Mouse (Mus musculus) CH12.LX (cell line): ENCODE results near the gene Luc7l3. TPM values are rescaled to one million over a fixed set of nuclear protein-coding genes. Genes with fewer than 3 reads are reported as not detected.

ENCODE experiments used
- DNase-seq: peaks from one replicate; pipeline ENCODE4 v3.0.0-alpha.2; 2013; ENCODE audit errors: extremely low read depth
- H3K27ac ChIP-seq: 2 replicates; pipeline ENCODE4 v1.5.1; 2012; ENCODE audit warnings: low read depth, mild to moderate bottlenecking, control low read depth, moderate library complexity; ENCODE audit not compliant: insufficient read depth
- H3K27me3 ChIP-seq: replicated peaks from 2 replicates; pipeline ENCODE3; 2012; ENCODE audit warnings: inconsistent platforms
- H3K36me3 ChIP-seq, 2 experiments: replicated peaks in 1 of 2; 2 replicates each; pipeline versions ENCODE3 to v1.6.1; 2012; ENCODE audit warnings: inconsistent platforms in 1 of 2, low read length in 1 of 2, mild to moderate bottlenecking in 1 of 2, mixed read lengths in 1 of 2, moderate library complexity in 1 of 2; ENCODE audit not compliant: control insufficient read depth in 1 of 2, insufficient read depth in 1 of 2
- H3K4me1 ChIP-seq, 2 experiments: 2 replicates each; pipeline ENCODE4 v1.6.1; 2012; ENCODE audit warnings: inconsistent platforms in 1 of 2, moderate library complexity in 1 of 2; ENCODE audit not compliant: insufficient read depth in 2 of 2, control insufficient read depth in 1 of 2
- H3K4me2 ChIP-seq: 2 replicates; pipeline ENCODE4 v1.6.1; 2012; ENCODE audit warnings: low read depth, mild to moderate bottlenecking, control low read depth; ENCODE audit not compliant: poor library complexity, insufficient read depth, severe bottlenecking
- H3K4me3 ChIP-seq, 3 experiments: fragments of 150-350 bp in 1 of 3; sonication (generic) in 1 of 3; replicated peaks in 1 of 3; 2 replicates each; pipeline versions ENCODE3 to v1.5.1; 2011 to 2012; ENCODE audit warnings: low read depth in 2 of 3, low read length in 2 of 3, mild to moderate bottlenecking in 2 of 3, moderate library complexity in 2 of 3, control low read depth in 1 of 3, improper control_type of control experiment in 1 of 3, inconsistent platforms in 1 of 3, mixed read lengths in 1 of 3; ENCODE audit not compliant: poor library complexity in 1 of 3
- H3K79me2 ChIP-seq: replicated peaks from 2 replicates; pipeline ENCODE4 v1.6.1; 2012; ENCODE audit warnings: mild to moderate bottlenecking, moderate library complexity; ENCODE audit not compliant: control insufficient read depth, poor library complexity, insufficient read depth, severe bottlenecking; ENCODE audit errors: extremely low read depth
- H3K9ac ChIP-seq: 2 replicates; pipeline ENCODE4 v1.6.1; 2012; ENCODE audit warnings: low read depth, mild to moderate bottlenecking, control low read depth, moderate library complexity; ENCODE audit not compliant: insufficient read depth
- H3K9me3 ChIP-seq: replicated peaks from 2 replicates; pipeline ENCODE3; 2012; ENCODE audit warnings: low read length, inconsistent platforms, mixed read lengths
- BHLHE40 ChIP-seq: IDR thresholded peaks from 2 replicates; pipeline ENCODE4 v1.6.1; 2011; ENCODE audit warnings: mild to moderate bottlenecking, low read depth, low read length, improper control_type of control experiment
- CHD2 ChIP-seq: IDR thresholded peaks from 2 replicates; pipeline ENCODE4 v1.6.1; 2011; ENCODE audit warnings: low read length, improper control_type of control experiment
- CTCF ChIP-seq, 2 experiments: IDR thresholded peaks in 1 of 2; conservative IDR thresholded peaks in 1 of 2; 2 replicates each; pipeline ENCODE4 v1.5.1; 2011 to 2012; ENCODE audit warnings: low read depth in 2 of 2, low read length in 2 of 2, improper control_type of control experiment in 1 of 2, inconsistent platforms in 1 of 2, mild to moderate bottlenecking in 1 of 2, moderate library complexity in 1 of 2
- E2F4 ChIP-seq: IDR thresholded peaks from 2 replicates; pipeline ENCODE4 v1.6.1; 2011; ENCODE audit warnings: low read depth, low read length, improper control_type of control experiment; ENCODE audit not compliant: insufficient replicate concordance
- ELF1 ChIP-seq: IDR thresholded peaks from 2 replicates; pipeline ENCODE4 v1.6.1; 2014; ENCODE audit warnings: low read depth, mild to moderate bottlenecking, inconsistent platforms, low read length, improper control_type of control experiment
- EP300 ChIP-seq: IDR thresholded peaks from 2 replicates; pipeline ENCODE4 v1.6.1; 2011; ENCODE audit warnings: low read length, improper control_type of control experiment
- ETS1 ChIP-seq: conservative IDR thresholded peaks from 2 replicates; pipeline ENCODE4 v1.6.1; 2012; ENCODE audit warnings: low read depth, mild to moderate bottlenecking, inconsistent platforms, low read length, improper control_type of control experiment, moderate library complexity
- GABPA ChIP-seq: IDR thresholded peaks from 2 replicates; pipeline ENCODE4 v1.6.1; 2012; ENCODE audit warnings: low read depth, low read length, improper control_type of control experiment, inconsistent platforms; ENCODE audit not compliant: insufficient replicate concordance
- JUND ChIP-seq: conservative IDR thresholded peaks from 2 replicates; pipeline ENCODE4 v1.6.1; 2011; ENCODE audit warnings: low read depth, low read length, improper control_type of control experiment
- KAT2A ChIP-seq: IDR thresholded peaks from 2 replicates; pipeline ENCODE4 v1.6.1; 2012; ENCODE audit warnings: low read length, improper control_type of control experiment, inconsistent platforms; ENCODE audit not compliant: insufficient replicate concordance
- MAFK ChIP-seq: IDR thresholded peaks from 2 replicates; pipeline ENCODE4 v1.6.1; 2011; ENCODE audit warnings: low read length, improper control_type of control experiment; ENCODE audit not compliant: insufficient replicate concordance
- MAX ChIP-seq: IDR thresholded peaks from 2 replicates; pipeline ENCODE4 v1.6.1; 2011; ENCODE audit warnings: low read length, improper control_type of control experiment
- MAZ ChIP-seq: IDR thresholded peaks from 2 replicates; pipeline ENCODE4 v1.6.1; 2012; ENCODE audit warnings: low read depth, mild to moderate bottlenecking, inconsistent platforms, low read length, improper control_type of control experiment, moderate library complexity
- MXI1 ChIP-seq: IDR thresholded peaks from 2 replicates; pipeline ENCODE4 v1.6.1; 2011; ENCODE audit warnings: mild to moderate bottlenecking, low read depth, low read length, improper control_type of control experiment
- NELFE ChIP-seq: IDR thresholded peaks from 2 replicates; pipeline ENCODE4 v1.6.1; 2011; ENCODE audit warnings: low read depth, low read length, improper control_type of control experiment
- NRF1 ChIP-seq: IDR thresholded peaks from 2 replicates; pipeline ENCODE4 v1.6.1; 2014; ENCODE audit warnings: low read depth, mild to moderate bottlenecking, inconsistent platforms, low read length, improper control_type of control experiment, moderate library complexity
- PAX5 ChIP-seq: IDR thresholded peaks from 2 replicates; pipeline ENCODE4 v1.6.1; 2012; ENCODE audit warnings: low read length, inconsistent platforms, mixed read lengths
- POLR2A ChIP-seq: IDR thresholded peaks from 2 replicates; pipeline ENCODE4 v1.6.1; 2011; ENCODE audit warnings: low read depth, mild to moderate bottlenecking, improper control_type of control experiment, low read length
- POLR2AphosphoS2 ChIP-seq: IDR thresholded peaks from 2 replicates; pipeline ENCODE4 v1.6.1; 2011; ENCODE audit warnings: low read depth, low read length, improper control_type of control experiment
- RAD21 ChIP-seq: IDR thresholded peaks from 2 replicates; pipeline ENCODE4 v1.6.1; 2011; ENCODE audit warnings: low read depth, mild to moderate bottlenecking, low read length, improper control_type of control experiment, moderate library complexity
- RCOR1 ChIP-seq: conservative IDR thresholded peaks from 2 replicates; pipeline ENCODE4 v1.6.1; 2012; ENCODE audit warnings: low read depth, mild to moderate bottlenecking, inconsistent platforms, low read length, improper control_type of control experiment
- SMC3 ChIP-seq: IDR thresholded peaks from 2 replicates; pipeline ENCODE4 v1.6.1; 2011; ENCODE audit warnings: low read depth, low read length, improper control_type of control experiment
- TCF12 ChIP-seq: IDR thresholded peaks from 2 replicates; pipeline ENCODE4 v1.6.1; 2014; ENCODE audit warnings: low read depth, mild to moderate bottlenecking, inconsistent platforms, low read length, improper control_type of control experiment
- UBTF ChIP-seq: IDR thresholded peaks from 2 replicates; pipeline ENCODE4 v1.6.1; 2012; ENCODE audit warnings: low read depth, mild to moderate bottlenecking, inconsistent platforms, low read length, improper control_type of control experiment, moderate library complexity
- USF1 ChIP-seq: IDR thresholded peaks from 2 replicates; pipeline ENCODE4 v1.6.1; 2014; ENCODE audit warnings: low read depth, mild to moderate bottlenecking, inconsistent platforms, low read length, improper control_type of control experiment
- USF2 ChIP-seq: conservative IDR thresholded peaks from 2 replicates; pipeline ENCODE4 v1.6.1; 2011; ENCODE audit warnings: low read depth, low read length, improper control_type of control experiment
- ZC3H11A ChIP-seq: IDR thresholded peaks from 2 replicates; pipeline ENCODE4 v1.6.1; 2012; ENCODE audit warnings: low read depth, mild to moderate bottlenecking, inconsistent platforms, low read length, improper control_type of control experiment
- ZMIZ1 ChIP-seq: IDR thresholded peaks from 2 replicates; pipeline ENCODE4 v1.6.1; 2012; ENCODE audit warnings: low read depth, mild to moderate bottlenecking, inconsistent platforms, low read length, improper control_type of control experiment
- ZNF384 ChIP-seq: IDR thresholded peaks from 2 replicates; pipeline ENCODE4 v1.6.1; 2012; ENCODE audit warnings: low read depth, low read length, improper control_type of control experiment, inconsistent platforms
- dilution Hi-C: fragments of 300-500 bp; cut with MboI; formaldehyde crosslinking; loops from 2 replicates; pipeline ENCODE4 v1.14.3; 2020; ENCODE audit warnings: low sequenced_read_pairs; ENCODE audit not compliant: extremely low pct_unique_long_range_greater_than_20kb, extremely low pct_ligation_motif_present
- in situ Hi-C: fragments of 300-500 bp; cut with MboI; formaldehyde crosslinking; loops from 3 replicates; pipeline ENCODE4 v1.14.3; 2019; ENCODE audit warnings: low sequenced_read_pairs, low pct_ligation_motif_present, low pct_unique_long_range_greater_than_20kb, mixed read lengths
- polyA plus RNA-seq: library from polyadenylated mRNA; unstranded; fragments of >175 nt; gene quantifications from 2 replicates; pipeline ENCODE4 v1.2.1, GENCODE M21; 2012; ENCODE audit warnings: low read depth; ENCODE audit not compliant: insufficient read length
- total RNA-seq, 2 experiments: library from RNA; depleted of rRNA; stranded (reverse); fragments of 300-350 nt in 1 of 2; fragments of >200 nt in 1 of 2; gene quantifications; 2 replicates each; pipeline ENCODE4 v1.2.3; 2012 to 2014

The Luc7l3 gene
- total and polyA plus RNA-seq, 3 experiments: 57.7 to 246 (median 69.8) TPM

GRCm38 (mm10) chr11:94281199-94282181 is 40.3 kb downstream of the Luc7l3 start, which contains the start of gene Gm21885:
Gene Gm21885, plus strand, starts transcription at chr11:94281873.
- no peak within 1 kb of the TSS for H3K9ac ChIP-seq
- H3K27ac ChIP-seq: no peak within 1 kb of the TSS
- no peak within 1 kb of the TSS for H3K4me2 ChIP-seq
- no peaks in the 10 kb centered on the region for H3K9me3 ChIP-seq
- dilution Hi-C loops: no loop called here
- H3K79me2 ChIP-seq: no peaks in the 10 kb centered on the region
- no peak within 1 kb of the TSS for H3K4me3 ChIP-seq
- in situ Hi-C loops: no loop called here
- DNase-seq: no peak
- peaks cover 3 to 8% of the 10 kb centered on the region in 2 experiments; a peak in 3 of 4 replicates for H3K4me1 ChIP-seq
- H3K27me3 ChIP-seq: no peaks in the 10 kb centered on the region
- no peak for TF ChIP-seq RCOR1
- TF ChIP-seq BHLHE40: no peak
- no peak for TF ChIP-seq E2F4
- no peak for TF ChIP-seq TCF12
- no peak for TF ChIP-seq EP300
- no peak for TF ChIP-seq USF1
- TF ChIP-seq POLR2AphosphoS2: no peak; the same call in 1 of the 2 replicates
- TF ChIP-seq MAZ: no peak
- TF ChIP-seq KAT2A: no peak
- no peak for TF ChIP-seq PAX5
- no peak for TF ChIP-seq GABPA
- no peak for TF ChIP-seq ZC3H11A
- TF ChIP-seq SMC3: no peak
- no peak for TF ChIP-seq NRF1
- no peak for TF ChIP-seq MXI1
- no peak for TF ChIP-seq CHD2
- TF ChIP-seq, all 38 proteins: peak for 0
- peaks cover 38 to 51% of the 10 kb centered on the region in 2 experiments for H3K36me3 ChIP-seq

- dilution Hi-C loops: no loop called here
- in situ Hi-C loops: no loop called here
- peaks cover 22 to 33% of the 10 kb centered on the region in 2 experiments for H3K4me1 ChIP-seq
- TF ChIP-seq JUND: peak; percentile 59; the same call in 1 of the 2 replicates
- no peak for TF ChIP-seq CHD2
- TF ChIP-seq GABPA: no peak
- no peak for TF ChIP-seq PAX5
- TF ChIP-seq MAZ: peak; percentile 64; the same call in 1 of the 2 replicates
- TF ChIP-seq CTCF (conservative IDR thresholded peaks at IDR 0.05 in 1 of 2, IDR thresholded peaks at IDR 0.05 in 1 of 2; ENCODE audit: low read depth in 2 of 2, low read length in 2 of 2): peak; percentile 95 to 99
- TF ChIP-seq UBTF: no peak
- TF ChIP-seq ZNF384: no peak
- no peak for TF ChIP-seq EP300
- TF ChIP-seq USF2: no peak
- peak; percentile 93 for TF ChIP-seq NELFE
- peak; percentile 64 for TF ChIP-seq ELF1
- TF ChIP-seq USF1: no peak
- peak; percentile 62 for TF ChIP-seq TCF12
- no peak for TF ChIP-seq ZMIZ1
- TF ChIP-seq ZC3H11A: peak; percentile 95
- peak; percentile 62; the same call in 1 of the 2 replicates for TF ChIP-seq MAFK
- no peak; the same call in none of the 2 replicates for TF ChIP-seq RAD21
- TF ChIP-seq POLR2A: peak; percentile 50
- peak; percentile 17; the same call in 1 of the 2 replicates for TF ChIP-seq ETS1
- peak; percentile 95 for TF ChIP-seq MAX
- TF ChIP-seq KAT2A: no peak
Measured at GRCm38 (mm10) chr11:94276869-94277337, 44.9 kb downstream of the Luc7l3 start.

More at GRCm38 (mm10) chr11:94276869-94277337, 44.9 kb downstream of the Luc7l3 start:
- Histone ChIP-seq H3K4me2 (peak overlapping the region; percentile 71), H3K27ac (no peak overlapping the region), H3K9me3 (no peaks in the 10 kb centered on the region), H3K9ac (peak overlapping the region; percentile 41), H3K27me3 (no peaks in the 10 kb centered on the region), H3K79me2 (no peaks in the 10 kb centered on the region), H3K36me3 (peaks cover 8 to 10% of the 10 kb centered on the region in 2 experiments), H3K4me3 (peak overlapping the region; percentile 31 to 40 (median 33))
- peak; percentile 91 for DNase-seq
